Mouse (Mus musculus): ENCODE measurements around the gene Atp6v0b.
A peak's percentile ranks its signal among the peaks of the same experiment; 100 is the strongest.

Gene Atp6v0b

GRCm38 (mm10) chr4:117908834-117909453 is 21.8 kb upstream of the Atp6v0b start:
- no peak for DNase-seq (ENCODE audit: low read depth, low spot score)

GRCm38 (mm10) chr4:117906196-117906595 is 19.1 kb upstream of the Atp6v0b start:
- no peak for DNase-seq (ENCODE audit: low read depth, low spot score)

- DNase-seq (ENCODE audit: low read depth, low spot score), result no peak
Measured at GRCm38 (mm10) chr4:117904761-117905160, 17.6 kb upstream of the Atp6v0b start.

GRCm38 (mm10) chr4:117904094-117904493 is 17.0 kb upstream of the Atp6v0b start:
- no peak for DNase-seq (ENCODE audit: low read depth, low spot score)

GRCm38 (mm10) chr4:117898111-117898510 is 11.0 kb upstream of the Atp6v0b start:
- DNase-seq (ENCODE audit: low read depth, low spot score), result no peak

GRCm38 (mm10) chr4:117896031-117896430 is 8.9 kb upstream of the Atp6v0b start:
- DNase-seq (ENCODE audit: low read depth, low spot score), result no peak

GRCm38 (mm10) chr4:117895339-117895738 is 8.2 kb upstream of the Atp6v0b start:
- DNase-seq (ENCODE audit: low read depth, low spot score), result no peak

- no peak for DNase-seq (ENCODE audit: low read depth, low spot score)
Measured at GRCm38 (mm10) chr4:117894601-117895000, 7.5 kb upstream of the Atp6v0b start.

- DNase-seq (ENCODE audit: low read depth, low spot score), result peak; percentile 70
Measured at GRCm38 (mm10) chr4:117893376-117893775, 6.2 kb upstream of the Atp6v0b start.

- peak; percentile 89 for DNase-seq (ENCODE audit: low read depth, low spot score)
Measured at GRCm38 (mm10) chr4:117891738-117892161, 4.6 kb upstream of the Atp6v0b start, which contains the start of gene Dph2. Gene Dph2, minus strand, starts transcription at chr4:117892032.

- DNase-seq (ENCODE audit: low read depth, low spot score), result no peak
Measured at GRCm38 (mm10) chr4:117890750-117891149, 3.6 kb upstream of the Atp6v0b start.

GRCm38 (mm10) chr4:117890031-117890430 is 2.9 kb upstream of the Atp6v0b start:
- DNase-seq (ENCODE audit: low read depth, low spot score), result no peak

- no peak for DNase-seq (ENCODE audit: low read depth, low spot score)
Measured at GRCm38 (mm10) chr4:117889471-117889870, 2.3 kb upstream of the Atp6v0b start.

GRCm38 (mm10) chr4:117887920-117888319 is 787 bp upstream of the Atp6v0b start:
- DNase-seq (ENCODE audit: low read depth, low spot score), result no peak

- peak; percentile 25 for DNase-seq (ENCODE audit: low read depth, low spot score)
Measured at GRCm38 (mm10) chr4:117886644-117887043, 489 bp downstream of the Atp6v0b start.

GRCm38 (mm10) chr4:117885994-117886393 is 1.1 kb downstream of the Atp6v0b start:
- DNase-seq (ENCODE audit: low read depth, low spot score), result no peak

GRCm38 (mm10) chr4:117885093-117885492 is 2.0 kb downstream of the Atp6v0b start:
- DNase-seq (ENCODE audit: low read depth, low spot score), result no peak

GRCm38 (mm10) chr4:117884146-117884545 is 3.0 kb downstream of the Atp6v0b start:
- no peak for DNase-seq (ENCODE audit: low read depth, low spot score)

GRCm38 (mm10) chr4:117882701-117883691 is 4.1 kb downstream of the Atp6v0b start, which contains the start of gene B4galt2:
Gene B4galt2, minus strand, starts transcription at chr4:117883487.
- DNase-seq (ENCODE audit: low read depth, low spot score), result no peak

- DNase-seq (ENCODE audit: low read depth, low spot score), result no peak
Measured at GRCm38 (mm10) chr4:117878703-117879102, 8.4 kb downstream of the Atp6v0b start.

GRCm38 (mm10) chr4:117878301-117878700 is 8.8 kb downstream of the Atp6v0b start:
- no peak for DNase-seq (ENCODE audit: low read depth, low spot score)

GRCm38 (mm10) chr4:117873615-117874014 is 13.5 kb downstream of the Atp6v0b start:
- DNase-seq (ENCODE audit: low read depth, low spot score), result no peak
